Mouse (Mus musculus) heart, embryonic 10.5 days (tissue): ENCODE results near the gene Adam12. TPM values are rescaled to one million over a fixed set of nuclear protein-coding genes. Genes with fewer than 3 reads are reported as not detected.

Experiments
- DNase-seq: peaks from one replicate; pipeline ENCODE4 v3.0.0-alpha.2; 2017; ENCODE audit warnings: low spot score
- H3K27ac ChIP-seq: fragments of 300-500 bp; sonication (generic); 2 replicates; pipeline ENCODE4 v1.5.1; 2016; ENCODE audit warnings: mild to moderate bottlenecking
- H3K27me3 ChIP-seq: fragments of 300-500 bp; sonication (generic); 2 replicates; pipeline ENCODE4 v1.6.1; 2016; ENCODE audit warnings: mild to moderate bottlenecking; ENCODE audit not compliant: poor library complexity, insufficient read depth, severe bottlenecking
- H3K36me3 ChIP-seq: fragments of 300-500 bp; sonication (generic); 2 replicates; pipeline ENCODE4 v1.6.1; 2016; ENCODE audit warnings: mild to moderate bottlenecking, moderate library complexity
- H3K4me1 ChIP-seq: fragments of 300-500 bp; sonication (generic); 2 replicates; pipeline ENCODE4 v1.6.1; 2016; ENCODE audit warnings: mild to moderate bottlenecking
- H3K4me3 ChIP-seq: fragments of 300-500 bp; sonication (generic); 2 replicates; pipeline ENCODE4 v1.5.1; 2016; ENCODE audit warnings: mild to moderate bottlenecking, moderate library complexity
- H3K9me3 ChIP-seq: fragments of 300-500 bp; sonication (generic); 2 replicates; pipeline ENCODE4 v1.6.1; 2016; ENCODE audit warnings: mild to moderate bottlenecking, moderate library complexity
- WGBS: fragments of 180-500 bp; shearing (Covaris S2); methylation state at CpG from one replicate; pipeline ENCODE4 v1.1.7; 2016; 5-methylcytosine and 5-hydroxymethylcytosine counted together
- polyA plus RNA-seq: library from polyadenylated mRNA; unstranded; fragments of >200 nt; fragmentation: Nextera tagmentation; extraction: Ambion mirVana; gene quantifications from 2 replicates; pipeline ENCODE4 v1.2.1, GENCODE M21; 2016

Adam12 gene
- polyA plus RNA-seq, 1 experiment from 2014 or later = 9.6 TPM

GRCm38 (mm10) chr7:134084926-134085325 is 147.0 kb downstream of the Adam12 start:
- no peak overlapping the region for H3K27ac ChIP-seq
- no peaks in the 10 kb centered on the region for H3K36me3 ChIP-seq

GRCm38 (mm10) chr7:134081307-134082072 is 150.5 kb downstream of the Adam12 start:
- DNase-seq = no peak
- WGBS = 78% methylated on average over 8 of the region's 8 CpGs
- Histone ChIP-seq H3K4me1 (no peaks in the 10 kb centered on the region), H3K27ac (no peak overlapping the region), H3K36me3 (no peaks in the 10 kb centered on the region), H3K4me3 (no peak overlapping the region), H3K9me3 (no peaks in the 10 kb centered on the region), H3K27me3 (no peaks in the 10 kb centered on the region)

More at GRCm38 (mm10) chr7:134084926-134085325, 147.0 kb downstream of the Adam12 start:
- DNase-seq = peak; percentile 1
- no peaks in the 10 kb centered on the region for H3K27me3 ChIP-seq
- H3K4me3 ChIP-seq = no peak overlapping the region
- H3K9me3 ChIP-seq = no peaks in the 10 kb centered on the region
- H3K4me1 ChIP-seq = peaks cover 7% of the 10 kb centered on the region; the same call in 1 of the 2 replicates

GRCm38 (mm10) chr7:134079980-134080725 is 151.8 kb downstream of the Adam12 start:
- H3K36me3 ChIP-seq = no peaks in the 10 kb centered on the region
- no peak overlapping the region for H3K4me3 ChIP-seq
- WGBS = 81% methylated on average over 17 of the region's 17 CpGs
- peak; percentile 41 for DNase-seq
- H3K27me3 ChIP-seq = no peaks in the 10 kb centered on the region
- H3K9me3 ChIP-seq = no peaks in the 10 kb centered on the region
- H3K27ac ChIP-seq = no peak overlapping the region
- no peaks in the 10 kb centered on the region for H3K4me1 ChIP-seq

- 92% methylated on average over 4 of the region's 4 CpGs for WGBS
Measured at GRCm38 (mm10) chr7:134077684-134078083, 154.3 kb downstream of the Adam12 start.

GRCm38 (mm10) chr7:134073011-134073410 is 158.9 kb downstream of the Adam12 start:
- no peaks in the 10 kb centered on the region for H3K9me3 ChIP-seq
- H3K36me3 ChIP-seq = no peaks in the 10 kb centered on the region
- 0 out of 2 replicates have a peak, but pooled peaks cover 3% of the 10 kb centered on the region for H3K4me1 ChIP-seq
- WGBS = 81% methylated on average over 5 of the region's 5 CpGs
- no peak for DNase-seq
- H3K4me3 ChIP-seq = no peak overlapping the region
- no peaks in the 10 kb centered on the region for H3K27me3 ChIP-seq
- H3K27ac ChIP-seq = no peak overlapping the region

More at GRCm38 (mm10) chr7:134077684-134078083, 154.3 kb downstream of the Adam12 start:
- H3K4me3 ChIP-seq = no peak overlapping the region
- no peaks in the 10 kb centered on the region for H3K9me3 ChIP-seq
- no peak for DNase-seq
- H3K27ac ChIP-seq = no peak overlapping the region
- H3K4me1 ChIP-seq = no peaks in the 10 kb centered on the region
- H3K36me3 ChIP-seq = no peaks in the 10 kb centered on the region
- H3K27me3 ChIP-seq = no peaks in the 10 kb centered on the region

DNA sequence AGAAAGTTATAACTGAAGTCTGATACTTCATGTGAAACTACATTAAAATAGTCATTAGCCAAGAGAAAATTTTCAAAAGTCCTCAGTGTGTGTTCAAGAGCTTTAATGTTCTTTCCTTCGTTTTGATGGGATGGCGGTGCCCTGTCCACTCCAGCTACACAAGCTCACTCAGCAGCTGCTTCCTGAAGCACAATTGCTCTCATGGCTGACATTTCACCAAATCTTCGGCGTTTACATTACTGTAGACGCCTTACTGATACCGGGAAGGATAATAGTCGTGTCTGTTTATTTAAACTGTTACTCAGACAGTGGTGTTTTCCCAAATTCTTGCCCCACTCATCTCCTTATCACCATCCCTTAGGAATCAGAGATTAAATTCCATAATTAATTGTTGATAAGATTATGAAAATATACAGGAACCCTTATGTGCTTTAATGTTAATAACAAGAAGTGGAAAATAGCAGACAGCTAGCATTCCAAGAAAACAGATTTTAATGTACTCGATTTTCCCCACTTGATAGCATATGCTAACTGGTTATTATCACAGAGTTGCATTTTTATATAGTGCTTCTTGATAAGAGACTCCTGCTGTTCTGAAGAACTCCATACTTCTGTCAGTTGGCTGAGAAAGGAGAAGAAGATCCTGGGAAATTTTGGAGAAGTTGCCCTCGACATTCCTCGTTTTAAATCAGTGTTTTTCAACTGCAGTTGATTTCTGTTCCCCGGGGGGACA is 160.6 kb downstream of the Adam12 start:
- H3K27me3 ChIP-seq = no peaks in the 10 kb centered on the region
- H3K4me3 ChIP-seq = no peak overlapping the region
- H3K36me3 ChIP-seq = no peaks in the 10 kb centered on the region
- H3K4me1 ChIP-seq = 0 out of 2 replicates have a peak, but pooled peaks cover 3% of the 10 kb centered on the region
- H3K9me3 ChIP-seq = no peaks in the 10 kb centered on the region
- H3K27ac ChIP-seq = no peak overlapping the region
- WGBS = 44% methylated on average over 11 of the region's 11 CpGs
- no peak for DNase-seq

GRCm38 (mm10) chr7:134062629-134063028 is 169.3 kb downstream of the Adam12 start:
- H3K27ac ChIP-seq = no peak overlapping the region
- no peaks in the 10 kb centered on the region for H3K36me3 ChIP-seq
- no peaks in the 10 kb centered on the region for H3K27me3 ChIP-seq
- WGBS = 61% methylated on average over 4 of the region's 4 CpGs
- no peaks in the 10 kb centered on the region for H3K4me1 ChIP-seq
- no peak for DNase-seq
- no peaks in the 10 kb centered on the region for H3K9me3 ChIP-seq
- H3K4me3 ChIP-seq = no peak overlapping the region

DNA sequence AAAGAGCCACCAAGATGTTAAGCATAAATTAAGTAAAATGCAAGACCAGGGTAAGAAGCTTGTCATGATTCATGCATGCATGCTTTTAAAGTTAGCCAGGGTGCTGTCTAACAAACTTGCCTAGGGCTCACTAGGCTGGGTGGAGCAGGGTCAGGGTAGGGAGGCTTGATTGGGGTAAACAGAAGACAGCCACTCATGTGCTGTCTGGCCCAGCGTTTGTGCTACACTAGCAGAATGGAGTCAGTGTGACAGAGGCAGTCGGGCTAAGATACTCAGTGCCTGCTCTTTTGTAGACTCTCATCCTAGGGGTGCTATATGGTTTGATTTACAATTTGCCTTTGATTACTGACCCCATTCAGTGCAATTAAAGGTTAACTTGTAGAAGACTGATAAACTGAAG is 179.5 kb downstream of the Adam12 start:
- DNase-seq = no peak
- 54% methylated on average over 2 of the region's 2 CpGs for WGBS
- Histone ChIP-seq H3K9me3 (no peaks in the 10 kb centered on the region), H3K27me3 (no peaks in the 10 kb centered on the region), H3K4me3 (no peak overlapping the region), H3K27ac (no peak overlapping the region), H3K4me1 (no peaks in the 10 kb centered on the region), H3K36me3 (no peaks in the 10 kb centered on the region)

DNA sequence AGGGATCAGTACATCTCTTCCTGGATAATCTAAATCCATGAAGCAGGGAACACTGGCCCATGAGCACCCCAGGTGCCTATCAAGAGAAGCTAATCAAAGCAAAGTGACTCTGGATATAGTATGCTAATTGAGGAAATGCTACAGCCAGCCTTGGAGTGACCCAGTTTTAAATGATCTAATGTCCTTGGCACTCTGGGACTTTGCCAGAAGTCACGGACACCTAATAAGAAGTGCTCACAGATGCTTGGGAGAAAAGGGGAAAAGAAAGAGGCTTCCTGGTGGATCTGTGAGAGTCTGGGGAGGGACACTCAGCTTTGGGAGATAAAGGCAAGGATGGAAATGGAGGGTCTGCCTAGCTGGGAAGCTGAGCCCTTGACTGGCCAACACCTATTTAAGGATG is 181.6 kb downstream of the Adam12 start:
- 38% methylated on average over 1 of the region's 1 CpGs for WGBS
- no peak for DNase-seq
- Histone ChIP-seq H3K27me3 (no peaks in the 10 kb centered on the region), H3K9me3 (no peaks in the 10 kb centered on the region), H3K4me3 (no peak overlapping the region), H3K27ac (no peak overlapping the region), H3K4me1 (no peaks in the 10 kb centered on the region), H3K36me3 (no peaks in the 10 kb centered on the region)

- no peak for DNase-seq
- H3K27me3 ChIP-seq = no peaks in the 10 kb centered on the region
- no peak overlapping the region for H3K27ac ChIP-seq
- no peaks in the 10 kb centered on the region for H3K4me1 ChIP-seq
- H3K36me3 ChIP-seq = no peaks in the 10 kb centered on the region
- WGBS = 87% methylated on average over 3 of the region's 3 CpGs
- no peaks in the 10 kb centered on the region for H3K9me3 ChIP-seq
- H3K4me3 ChIP-seq = no peak overlapping the region
Measured at GRCm38 (mm10) chr7:134046376-134046775, 185.6 kb downstream of the Adam12 start.

- Histone ChIP-seq H3K27me3 (no peaks in the 10 kb centered on the region), H3K4me3 (no peak overlapping the region), H3K27ac (no peak overlapping the region), H3K4me1 (no peaks in the 10 kb centered on the region), H3K9me3 (no peaks in the 10 kb centered on the region), H3K36me3 (no peaks in the 10 kb centered on the region)
- DNase-seq = no peak
Measured at GRCm38 (mm10) chr7:134043576-134043975, 188.4 kb downstream of the Adam12 start.

DNA sequence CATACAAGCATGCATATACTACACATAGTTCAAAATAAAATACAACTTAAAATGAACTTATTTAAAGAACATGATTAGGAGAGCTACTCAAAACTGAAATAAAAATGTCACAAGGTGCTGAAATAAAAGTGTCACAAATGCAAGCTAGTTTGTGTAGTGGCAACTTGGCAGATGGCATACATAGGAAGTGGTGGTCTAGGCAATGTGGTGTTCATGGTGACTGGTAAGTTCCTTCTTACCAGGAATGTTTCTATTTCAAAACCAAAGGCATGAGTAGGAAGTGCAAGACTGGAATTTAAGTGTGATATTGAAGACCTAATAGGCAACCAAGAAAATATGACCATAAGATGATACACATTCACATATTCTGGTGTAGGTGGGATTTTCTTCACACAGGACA is 189.3 kb downstream of the Adam12 start:
- no peak overlapping the region for H3K4me3 ChIP-seq
- H3K9me3 ChIP-seq = no peaks in the 10 kb centered on the region
- no peaks in the 10 kb centered on the region for H3K36me3 ChIP-seq
- no peaks in the 10 kb centered on the region for H3K4me1 ChIP-seq
- no peaks in the 10 kb centered on the region for H3K27me3 ChIP-seq
- no peak for DNase-seq
- no peak overlapping the region for H3K27ac ChIP-seq

DNA sequence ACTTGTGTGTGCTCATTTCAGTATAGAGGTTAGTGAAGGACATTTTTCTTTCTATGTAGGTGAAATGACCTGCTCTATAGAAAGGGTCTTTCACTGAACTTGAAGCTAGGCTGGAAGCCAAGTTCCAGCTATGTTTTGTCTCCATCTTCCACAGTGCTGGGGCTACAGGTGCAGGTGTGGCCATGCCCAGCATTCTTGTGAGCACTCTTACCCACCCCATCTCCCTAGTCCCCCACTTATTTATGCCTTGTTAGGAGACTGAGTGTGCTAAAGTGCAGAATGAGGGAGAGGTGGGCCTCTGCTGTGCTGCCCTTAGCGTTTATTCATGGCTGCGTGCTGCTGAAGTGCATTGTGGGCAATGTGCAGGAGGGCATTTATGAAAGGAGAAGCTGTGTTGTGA is 198.0 kb downstream of the Adam12 start:
- no peaks in the 10 kb centered on the region for H3K9me3 ChIP-seq
- H3K36me3 ChIP-seq = no peaks in the 10 kb centered on the region
- no peak overlapping the region for H3K27ac ChIP-seq
- DNase-seq = no peak
- H3K27me3 ChIP-seq = no peaks in the 10 kb centered on the region
- WGBS = 95% methylated on average over 2 of the region's 2 CpGs
- peaks cover 22% of the 10 kb centered on the region for H3K4me1 ChIP-seq
- H3K4me3 ChIP-seq = no peak overlapping the region
